Mouse (Mus musculus): Measurements from ENCODE around the gene Ampd2.

GRCm38 (mm10) chr3:108048306-108048705 is 38.1 kb downstream of the Ampd2 start:
- TF ChIP-seq POLR2A (IDR thresholded peaks at IDR 0.05; ENCODE audit: control insufficient read depth, extremely low read depth, insufficient read depth, low read length, poor library complexity) (no peak), CTCF (IDR thresholded peaks at IDR 0.05; ENCODE audit: borderline replicate concordance, control insufficient read depth, extremely low read depth, insufficient read depth, low read length, poor library complexity) (no peak)

Measured in thymus, adult 2 months (tissue).